Mouse (Mus musculus): ENCODE data around the gene Sun5.

DNA sequence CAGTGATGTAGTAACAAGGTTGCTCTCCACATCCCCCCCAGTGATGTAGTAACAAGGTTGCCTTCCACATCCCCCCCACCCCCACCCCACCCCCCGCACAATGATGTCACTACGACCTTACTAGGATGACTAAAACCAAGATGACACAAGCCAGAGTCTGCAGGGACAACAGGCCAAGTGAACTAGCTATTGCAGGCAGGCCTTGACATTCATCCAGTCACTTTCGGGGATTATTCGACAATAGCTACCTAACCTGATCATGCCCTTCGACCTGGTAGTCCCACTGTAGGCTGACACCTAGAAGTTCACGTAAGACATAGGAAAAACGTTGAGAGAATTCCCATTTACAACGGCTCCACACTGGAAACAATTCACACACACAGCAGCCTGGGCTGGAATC lies 37.6 kb downstream of the Sun5 start:
- no peak for TF ChIP-seq POLR2A (IDR thresholded peaks at IDR 0.05; ENCODE audit: borderline replicate concordance, extremely low read depth, insufficient read depth, insufficient read length, poor library complexity, severe bottlenecking)
- no peak for TF ChIP-seq CTCF (IDR thresholded peaks at IDR 0.05; ENCODE audit: borderline replicate concordance, extremely low read depth, insufficient read depth, insufficient read length)

Data from brain, embryonic 14.5 days (tissue).